Mouse (Mus musculus) CD4-positive helper T cell, adult 2 months (primary cell): Measurements from ENCODE around the gene Golga4.

Experiments
- DNase-seq: peaks from one replicate; pipeline ENCODE4 v3.0.0-alpha.2; 2012; ENCODE audit warnings: low read depth, missing footprints, low spot score

Golga4 gene

DNA sequence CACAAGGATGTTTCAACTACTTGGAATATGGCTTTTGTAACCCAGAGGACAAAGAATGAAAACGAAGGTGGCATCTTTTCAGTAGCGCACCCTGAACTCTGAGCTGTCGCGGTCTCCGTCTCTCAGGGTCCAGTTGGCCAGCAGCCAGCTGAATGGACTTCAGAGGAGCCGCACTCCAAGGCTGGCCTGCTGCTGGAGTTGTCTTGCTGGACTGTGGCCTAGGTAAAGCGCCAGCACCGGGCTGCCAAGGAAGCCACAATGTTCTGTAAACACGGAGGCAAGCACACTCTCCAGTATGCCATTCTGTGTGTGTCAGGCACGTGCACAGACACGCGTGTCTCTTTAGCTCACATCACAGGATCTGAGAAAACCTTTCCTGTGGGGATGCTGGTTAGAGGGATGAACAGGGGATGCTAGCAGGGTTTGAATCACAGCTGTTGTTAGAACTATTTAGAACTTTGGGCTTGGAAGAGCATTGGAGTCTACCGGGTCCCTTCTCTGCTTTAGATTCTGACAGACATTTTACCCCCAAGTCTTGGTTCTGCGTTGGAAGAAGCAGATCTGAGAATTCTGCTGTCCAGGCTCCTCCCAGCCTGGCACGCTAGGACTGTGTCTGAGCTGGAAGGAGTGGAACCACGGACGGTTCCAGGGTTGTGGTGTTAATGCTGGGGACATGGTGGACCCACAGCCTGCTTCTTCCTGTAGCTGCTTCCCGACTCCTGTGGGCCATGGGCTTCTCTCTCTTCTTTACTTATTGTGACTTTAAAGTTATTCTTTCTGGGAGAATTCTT, 116.5 kb downstream of the Golga4 start:
- no peak for DNase-seq

DNA sequence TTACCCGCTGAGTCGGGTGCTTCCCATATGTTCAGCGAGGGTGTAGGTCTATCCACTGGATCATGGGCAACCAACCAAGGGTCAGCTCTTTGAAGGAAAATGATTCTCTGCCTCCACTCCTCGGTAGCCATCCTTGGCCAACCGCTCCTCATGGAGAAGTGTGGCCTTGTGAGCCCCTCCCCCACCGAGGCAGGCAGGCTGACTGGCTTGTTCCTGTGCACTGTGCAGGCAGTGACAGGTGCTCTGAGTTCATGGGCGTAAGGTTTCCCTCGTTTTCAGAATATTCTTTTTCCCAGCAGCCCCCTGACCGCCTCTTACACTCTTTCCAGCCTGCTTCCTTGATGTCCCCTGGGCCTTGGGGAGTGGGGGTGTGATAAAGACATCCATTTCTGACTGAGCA, 117.4 kb downstream of the Golga4 start:
- DNase-seq = no peak

DNA sequence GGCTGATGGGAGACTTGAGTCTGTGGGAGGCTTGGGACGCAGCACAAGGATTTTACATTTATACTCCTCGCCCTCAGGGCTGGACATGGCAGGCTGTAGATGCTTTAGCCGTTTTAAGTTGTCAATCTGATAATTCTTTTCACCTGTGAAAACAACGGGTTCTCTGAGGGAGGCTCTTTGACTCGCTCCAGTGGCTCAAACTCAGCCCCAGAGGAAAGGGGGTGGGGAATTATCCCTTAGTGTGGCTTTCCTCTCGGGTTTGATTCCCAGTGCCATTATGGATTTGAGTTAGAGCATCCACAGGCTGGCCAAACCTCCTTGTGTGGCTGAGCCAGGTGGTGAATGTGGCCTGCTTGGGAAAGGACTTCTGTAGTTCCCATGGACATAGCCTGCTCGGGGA, 118.1 kb downstream of the Golga4 start:
- DNase-seq = no peak

DNA sequence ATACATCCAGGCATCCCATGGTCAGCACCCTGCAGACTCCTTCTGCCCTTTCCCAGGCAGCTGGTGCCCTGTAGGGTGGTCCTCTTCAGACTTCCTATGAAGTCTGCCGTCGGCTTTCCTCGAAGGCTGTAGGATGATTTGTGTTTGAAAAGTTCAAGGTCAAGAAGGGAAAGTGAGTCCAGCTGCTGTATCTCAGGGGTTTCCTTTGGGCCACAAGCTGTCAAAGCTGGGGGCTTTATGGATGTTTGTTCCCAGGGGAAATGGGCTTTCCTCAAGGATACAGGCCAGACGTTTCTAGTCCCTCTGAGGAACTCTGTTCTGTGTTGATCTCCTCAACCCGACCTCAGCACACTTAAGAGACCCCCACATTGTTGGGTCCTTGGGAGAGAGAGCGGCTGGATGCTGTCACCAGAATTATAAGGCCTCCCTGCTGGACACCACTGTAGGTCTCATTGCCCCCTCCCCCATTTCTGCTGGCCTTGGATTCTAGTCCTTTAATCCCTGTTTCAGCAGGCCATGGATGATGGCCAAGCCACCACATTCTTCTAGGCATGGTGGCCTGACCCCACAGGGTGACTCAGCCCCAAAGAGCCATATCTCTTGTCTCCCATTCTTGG, 123.8 kb downstream of the Golga4 start:
- DNase-seq = no peak
